ENCODE assay signal across 21 mouse cellular contexts in genomic region chr2:72797002-72797718, GRCm38 (mm10).
"Had no signal": no experiment of that assay in that cellular context is flagged by ENCODE, and none has a peak within 500 bp of the region (broad histone marks: within the 10 kb centered on the region; RNA-seq: fewer than 3 reads in every experiment).

No protein-coding gene starts in this region.

- H3K27me3 ChIP-seq: limb, embryonic 12.5 days; limb, embryonic 15.5 days; lung, embryonic 15.5 days; midbrain, embryonic 15.5 days; neural tube, embryonic 12.5 days; neural tube, embryonic 15.5 days had no signal

- H3K9me3 ChIP-seq: limb, embryonic 15.5 days; lung, embryonic 15.5 days; midbrain, embryonic 15.5 days; neural tube, embryonic 12.5 days; neural tube, embryonic 15.5 days had no signal

- H3K9ac ChIP-seq: limb, embryonic 12.5 days; limb, embryonic 15.5 days; liver, embryonic 14.5 days; lung, embryonic 15.5 days; midbrain, embryonic 15.5 days; neural tube, embryonic 12.5 days; neural tube, embryonic 15.5 days had no signal

- ATAC-seq: midbrain, embryonic 15.5 days had no signal

- H3K36me3 ChIP-seq: limb, embryonic 12.5 days; limb, embryonic 15.5 days; lung, embryonic 15.5 days; midbrain, embryonic 15.5 days; neural tube, embryonic 12.5 days; neural tube, embryonic 15.5 days had no signal

- DNase-seq: kidney, adult 18-20 months; kidney, adult 9 months; kidney, postnatal 14 days; kidney, postnatal 4 days; left cerebral cortex, postnatal 4 days; lung, adult 18-20 months; lung, postnatal 10 days; lung, postnatal 4 days; right cerebral cortex, adult 18-20 months; right cerebral cortex, postnatal 14 days; right cerebral cortex, postnatal 4 days; thymus, adult 18-20 months; thymus, postnatal 36 days had no signal

- H3K4me1 ChIP-seq: midbrain, embryonic 15.5 days; neural tube, embryonic 12.5 days; neural tube, embryonic 15.5 days had no signal

- H3K4me3 ChIP-seq: limb, embryonic 12.5 days; limb, embryonic 15.5 days; lung, embryonic 15.5 days; midbrain, embryonic 15.5 days; neural tube, embryonic 12.5 days; neural tube, embryonic 15.5 days had no signal

- H3K4me2 ChIP-seq: limb, embryonic 12.5 days; limb, embryonic 15.5 days; lung, embryonic 15.5 days; midbrain, embryonic 11.5 days; midbrain, embryonic 15.5 days; neural tube, embryonic 12.5 days; neural tube, embryonic 15.5 days had no signal

- H3K27ac ChIP-seq: limb, embryonic 12.5 days; limb, embryonic 15.5 days; liver, embryonic 14.5 days; lung, embryonic 15.5 days; midbrain, embryonic 15.5 days; neural tube, embryonic 12.5 days; neural tube, embryonic 15.5 days had no signal
